Mouse (Mus musculus) MEL (cell line): ENCODE data around the gene Olfr297. TPM values are rescaled to one million over a fixed set of nuclear protein-coding genes. Genes with fewer than 3 reads are reported as not detected.

ENCODE experiments used
- DNase-seq: peaks from one replicate; pipeline ENCODE4 v3.0.0; 2011; ENCODE audit warnings: low read depth, low spot score
- H3K27ac ChIP-seq: 2 replicates; pipeline ENCODE4 v1.5.1; 2012; ENCODE audit warnings: low read depth, mild to moderate bottlenecking, control low read depth, low read length, moderate library complexity; ENCODE audit not compliant: control insufficient read depth
- H3K27me3 ChIP-seq, 2 experiments: fragments of 150-350 bp in 1 of 2; sonication (generic) in 1 of 2; 2 replicates each; pipeline ENCODE4 v1.6.1; 2012; ENCODE audit warnings: low read length in 2 of 2, mild to moderate bottlenecking in 2 of 2, improper control_type of control experiment in 1 of 2, moderate library complexity in 1 of 2; ENCODE audit not compliant: insufficient read depth in 2 of 2, control insufficient read depth in 1 of 2
- H3K36me3 ChIP-seq, 2 experiments: 2 replicates each; pipeline ENCODE4 v1.6.1; 2012 to 2014; ENCODE audit warnings: low read length in 2 of 2, improper control_type of control experiment in 1 of 2, inconsistent platforms in 1 of 2, mild to moderate bottlenecking in 1 of 2; ENCODE audit not compliant: insufficient read depth in 2 of 2, control insufficient read depth in 1 of 2
- H3K4me1 ChIP-seq, 2 experiments: fragments of 150-350 bp in 1 of 2; sonication (generic) in 1 of 2; 2 replicates each; pipeline ENCODE4 v1.6.1; 2012; ENCODE audit warnings: low read length in 2 of 2, improper control_type of control experiment in 1 of 2, mild to moderate bottlenecking in 1 of 2; ENCODE audit not compliant: insufficient read depth in 2 of 2, control insufficient read depth in 1 of 2
- H3K4me3 ChIP-seq, 2 experiments: fragments of 150-350 bp in 1 of 2; sonication (generic) in 1 of 2; 2 replicates each; pipeline ENCODE4 v1.5.1; 2012; ENCODE audit warnings: low read depth in 2 of 2, low read length in 2 of 2, mild to moderate bottlenecking in 2 of 2, moderate library complexity in 2 of 2, control low read depth in 1 of 2, improper control_type of control experiment in 1 of 2; ENCODE audit not compliant: control insufficient read depth in 1 of 2, insufficient read depth in 1 of 2
- H3K79me2 ChIP-seq: 2 replicates; pipeline ENCODE4 v1.6.1; 2012; ENCODE audit warnings: mild to moderate bottlenecking, low read length, moderate library complexity; ENCODE audit not compliant: control insufficient read depth, poor library complexity, insufficient read depth
- H3K9ac ChIP-seq: 2 replicates; pipeline ENCODE4 v1.6.1; 2012; ENCODE audit warnings: low read depth, mild to moderate bottlenecking, control low read depth, low read length, moderate library complexity; ENCODE audit not compliant: control insufficient read depth, poor library complexity, severe bottlenecking
- H3K9me3 ChIP-seq: fragments of 150-350 bp; sonication (generic); replicated peaks from 2 replicates; pipeline ENCODE4 v1.6.1; 2012; ENCODE audit warnings: mild to moderate bottlenecking, low read length, improper control_type of control experiment, moderate library complexity; ENCODE audit not compliant: insufficient read depth
- BHLHE40 ChIP-seq: IDR thresholded peaks from 2 replicates; pipeline ENCODE4 v1.6.1; 2012; ENCODE audit warnings: low read depth, mild to moderate bottlenecking, inconsistent platforms, low read length, improper control_type of control experiment, borderline replicate concordance
- CHD1 ChIP-seq: IDR thresholded peaks from 2 replicates; pipeline ENCODE4 v1.6.1; 2012; ENCODE audit warnings: low read depth, mild to moderate bottlenecking, inconsistent platforms, low read length, improper control_type of control experiment
- CHD2 ChIP-seq: IDR thresholded peaks from 2 replicates; pipeline ENCODE4 v1.6.1; 2011; ENCODE audit warnings: low read length, improper control_type of control experiment
- E2F4 ChIP-seq: IDR thresholded peaks from 2 replicates; pipeline ENCODE4 v1.6.1; 2011; ENCODE audit warnings: low read depth, low read length, improper control_type of control experiment, borderline replicate concordance
- ELF1 ChIP-seq: IDR thresholded peaks from 2 replicates; pipeline ENCODE4 v1.6.1; 2014; ENCODE audit warnings: low read depth, mild to moderate bottlenecking, inconsistent platforms, low read length, improper control_type of control experiment, moderate library complexity
- ETS1 ChIP-seq: IDR thresholded peaks from 2 replicates; pipeline ENCODE4 v1.6.1; 2012; ENCODE audit warnings: low read depth, mild to moderate bottlenecking, inconsistent platforms, low read length, improper control_type of control experiment, moderate library complexity
- GABPA ChIP-seq: IDR thresholded peaks from 2 replicates; pipeline ENCODE4 v1.6.1; 2012; ENCODE audit warnings: low read depth, mild to moderate bottlenecking, inconsistent platforms, low read length, improper control_type of control experiment, moderate library complexity
- MAFK ChIP-seq: IDR thresholded peaks from 2 replicates; pipeline ENCODE4 v1.6.1; 2011; ENCODE audit warnings: low read depth, mild to moderate bottlenecking, low read length, improper control_type of control experiment, borderline replicate concordance
- MAX ChIP-seq: IDR thresholded peaks from 2 replicates; pipeline ENCODE4 v1.6.1; 2011; ENCODE audit warnings: low read length, improper control_type of control experiment
- MAZ ChIP-seq: IDR thresholded peaks from 2 replicates; pipeline ENCODE4 v1.6.1; 2012; ENCODE audit warnings: low read depth, mild to moderate bottlenecking, inconsistent platforms, low read length, improper control_type of control experiment
- MEF2A ChIP-seq: IDR thresholded peaks from 2 replicates; pipeline ENCODE4 v1.6.1; 2014; ENCODE audit warnings: low read depth, mild to moderate bottlenecking, inconsistent platforms, low read length, improper control_type of control experiment; ENCODE audit not compliant: poor library complexity, insufficient replicate concordance, severe bottlenecking; ENCODE audit errors: extremely low read depth
- MXI1 ChIP-seq: IDR thresholded peaks from 2 replicates; pipeline ENCODE4 v1.6.1; 2011; ENCODE audit warnings: mild to moderate bottlenecking, low read depth, low read length, improper control_type of control experiment
- MYB ChIP-seq: IDR thresholded peaks from 2 replicates; pipeline ENCODE4 v1.6.1; 2011; ENCODE audit warnings: mild to moderate bottlenecking, low read depth, low read length, improper control_type of control experiment
- MYC ChIP-seq: IDR thresholded peaks from 2 replicates; pipeline ENCODE4 v1.6.1; 2011; ENCODE audit warnings: low read depth, mild to moderate bottlenecking, low read length, improper control_type of control experiment, moderate library complexity
- NELFE ChIP-seq: IDR thresholded peaks from 2 replicates; pipeline ENCODE4 v1.6.1; 2011; ENCODE audit warnings: low read depth, low read length, improper control_type of control experiment
- NRF1 ChIP-seq: IDR thresholded peaks from 2 replicates; pipeline ENCODE4 v1.6.1; 2014; ENCODE audit warnings: low read depth, mild to moderate bottlenecking, inconsistent platforms, low read length, improper control_type of control experiment, moderate library complexity; ENCODE audit not compliant: poor library complexity, insufficient read depth, severe bottlenecking
- POLR2A ChIP-seq, 2 experiments: IDR thresholded peaks; 2 replicates each; pipeline ENCODE4 v1.6.1; 2011 to 2012; ENCODE audit warnings: low read length in 2 of 2, mild to moderate bottlenecking in 2 of 2, control low read depth in 1 of 2, improper control_type of control experiment in 1 of 2, low read depth in 1 of 2, moderate library complexity in 1 of 2; ENCODE audit not compliant: control insufficient read depth in 1 of 2, insufficient read depth in 1 of 2, poor library complexity in 1 of 2
- POLR2AphosphoS2 ChIP-seq: IDR thresholded peaks from 2 replicates; pipeline ENCODE4 v1.6.1; 2011; ENCODE audit warnings: low read length, improper control_type of control experiment
- POLR2AphosphoS5 ChIP-seq: IDR thresholded peaks from 2 replicates; pipeline ENCODE4 v1.6.1; 2012; ENCODE audit warnings: low read depth, borderline replicate concordance, mild to moderate bottlenecking, inconsistent platforms, low read length, moderate library complexity, mixed read lengths
- RAD21 ChIP-seq: IDR thresholded peaks from 2 replicates; pipeline ENCODE4 v1.6.1; 2011; ENCODE audit warnings: mild to moderate bottlenecking, low read depth, low read length, improper control_type of control experiment
- TAL1 ChIP-seq: IDR thresholded peaks from 2 replicates; pipeline ENCODE4 v1.6.1; 2012; ENCODE audit warnings: mild to moderate bottlenecking, inconsistent platforms, low read length, moderate library complexity, mixed read lengths
- TCF12 ChIP-seq: IDR thresholded peaks from 2 replicates; pipeline ENCODE4 v1.6.1; 2014; ENCODE audit warnings: low read depth, mild to moderate bottlenecking, inconsistent platforms, low read length, improper control_type of control experiment, moderate library complexity
- UBTF ChIP-seq: IDR thresholded peaks from 2 replicates; pipeline ENCODE4 v1.6.1; 2012; ENCODE audit warnings: low read depth, mild to moderate bottlenecking, inconsistent platforms, low read length, improper control_type of control experiment, moderate library complexity, borderline replicate concordance; ENCODE audit not compliant: insufficient read depth
- ZC3H11A ChIP-seq: IDR thresholded peaks from 2 replicates; pipeline ENCODE4 v1.6.1; 2012; ENCODE audit warnings: low read depth, mild to moderate bottlenecking, inconsistent platforms, low read length, improper control_type of control experiment
- ZMIZ1 ChIP-seq: IDR thresholded peaks from 2 replicates; pipeline ENCODE4 v1.6.1; 2012; ENCODE audit warnings: low read depth, mild to moderate bottlenecking, inconsistent platforms, low read length, improper control_type of control experiment, moderate library complexity
- ZNF384 ChIP-seq: IDR thresholded peaks from 2 replicates; pipeline ENCODE4 v1.6.1; 2012; ENCODE audit warnings: low read depth, mild to moderate bottlenecking, inconsistent platforms, low read length, improper control_type of control experiment
- polyA plus RNA-seq, 2 experiments: library from polyadenylated mRNA; stranded (reverse) in 1 of 2; unstranded in 1 of 2; fragments of >175 nt in 1 of 2; fragments of >200 nt in 1 of 2; gene quantifications; 2 replicates each; pipeline versions ENCODE4 v1.2.1 to v1.2.4; 2012; ENCODE audit warnings: low replicate concordance in 2 of 2, low read depth in 1 of 2; ENCODE audit not compliant: insufficient read length in 2 of 2, insufficient read depth in 1 of 2, missing spikeins in 1 of 2
- total RNA-seq: library from RNA; depleted of rRNA; stranded (reverse); fragments of 300-350 nt; gene quantifications from 2 replicates; pipeline ENCODE4 v1.2.3, GENCODE M21; 2012; rRNA removed

Gene Olfr297
- not detected in 2 replicates for total RNA-seq
- polyA plus RNA-seq, result not detected

DNA sequence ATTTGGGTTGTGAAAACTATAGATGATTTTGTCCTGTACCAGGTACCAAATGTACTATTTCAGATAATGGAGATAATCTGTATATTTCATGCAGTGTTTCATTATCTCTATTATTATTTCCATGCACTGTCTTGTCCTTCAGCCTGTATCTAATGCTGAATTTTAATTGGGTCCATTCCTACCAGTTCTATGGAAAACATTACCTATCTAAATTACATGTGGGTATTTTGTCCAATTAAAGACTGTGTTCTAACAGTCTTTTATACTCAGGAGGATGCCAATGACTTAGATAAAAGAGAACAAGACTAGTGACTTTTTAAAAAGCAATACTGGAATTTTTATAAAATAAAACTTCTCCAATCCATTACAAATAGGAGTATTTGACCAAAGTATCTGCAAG lies at the start of gene Olfr297:
Olfr297 (plus strand) TSS at position 301 of the 400 bp plus-strand sequence.
- Histone ChIP-seq H3K79me2 (no peaks in the 10 kb centered on the region), H3K4me1 (no peaks in the 10 kb centered on the region), H3K27me3 (no peaks in the 10 kb centered on the region), H3K9ac (no peak within 1 kb of the TSS), H3K36me3 (no peaks in the 10 kb centered on the region), H3K4me3 (no peak within 1 kb of the TSS), H3K27ac (no peak within 1 kb of the TSS), H3K9me3 (no peaks in the 10 kb centered on the region)
- DNase-seq, result no peak
- TF ChIP-seq CHD2 (no peak), MAX (no peak), POLR2AphosphoS2 (no peak), GABPA (no peak), MAZ (no peak), ZC3H11A (no peak), TCF12 (no peak), ZNF384 (no peak), ZMIZ1 (no peak), NELFE (no peak), ELF1 (no peak), MEF2A (no peak), POLR2A (IDR thresholded peaks at IDR 0.05; ENCODE audit: control insufficient read depth in 1 of 2, insufficient read depth in 1 of 2, low read depth in 1 of 2, low read length in 2 of 2, poor library complexity in 1 of 2) (no peak), ETS1 (no peak), RAD21 (no peak), NRF1 (no peak), MXI1 (no peak), CHD1 (no peak), TAL1 (no peak)

DNA sequence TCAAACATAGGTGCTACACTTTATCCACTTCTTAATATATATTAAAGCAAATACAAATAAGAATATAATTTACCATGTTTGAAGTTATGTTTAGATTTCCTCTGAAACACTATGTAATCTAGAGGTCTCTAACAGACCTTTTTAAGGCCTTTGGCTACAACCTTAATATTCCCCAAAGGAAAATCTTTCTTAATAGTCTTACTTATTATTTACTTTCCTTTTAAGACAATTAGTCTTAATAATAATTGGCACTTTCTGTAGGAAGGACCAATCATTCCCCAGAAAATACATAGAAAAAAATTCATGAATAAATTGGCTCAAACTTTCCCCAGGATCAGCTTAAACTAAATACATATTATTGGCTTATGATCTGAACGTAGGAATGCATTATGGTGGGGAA lies 27.4 kb upstream of the Olfr297 start, which contains the start of gene Olfr298:
Olfr298 (minus strand) TSS at position 101 of the 400 bp plus-strand sequence.
- H3K36me3 ChIP-seq, result no peaks in the 10 kb centered on the region
- no peaks in the 10 kb centered on the region for H3K79me2 ChIP-seq
- TF ChIP-seq MYB, result no peak
- TF ChIP-seq MYC, result no peak
- no peak for TF ChIP-seq CHD1
- no peak for TF ChIP-seq POLR2A (IDR thresholded peaks at IDR 0.05; ENCODE audit: control insufficient read depth in 1 of 2, insufficient read depth in 1 of 2, low read depth in 1 of 2, low read length in 2 of 2, poor library complexity in 1 of 2)
- TF ChIP-seq MAFK, result no peak
- TF ChIP-seq ETS1, result no peak
- no peak for TF ChIP-seq UBTF
- TF ChIP-seq TCF12, result no peak
- TF ChIP-seq E2F4, result no peak
- no peak for TF ChIP-seq NELFE
- TF ChIP-seq ZMIZ1, result no peak
- no peak for TF ChIP-seq POLR2AphosphoS5
- no peak for TF ChIP-seq MEF2A
- no peak for TF ChIP-seq POLR2AphosphoS2
- no peak for TF ChIP-seq BHLHE40
- TF ChIP-seq, all 39 proteins: peak for 0
- H3K4me3 ChIP-seq, result no peak within 1 kb of the TSS
- no peak within 1 kb of the TSS for H3K27ac ChIP-seq
- DNase-seq, result no peak
- H3K9ac ChIP-seq, result no peak within 1 kb of the TSS
- no peaks in the 10 kb centered on the region for H3K27me3 ChIP-seq
- H3K4me1 ChIP-seq, result no peaks in the 10 kb centered on the region
- H3K9me3 ChIP-seq, result no peaks in the 10 kb centered on the region
